8 mouse cellular contexts compared by ENCODE assay signal in the genomic region with DNA sequence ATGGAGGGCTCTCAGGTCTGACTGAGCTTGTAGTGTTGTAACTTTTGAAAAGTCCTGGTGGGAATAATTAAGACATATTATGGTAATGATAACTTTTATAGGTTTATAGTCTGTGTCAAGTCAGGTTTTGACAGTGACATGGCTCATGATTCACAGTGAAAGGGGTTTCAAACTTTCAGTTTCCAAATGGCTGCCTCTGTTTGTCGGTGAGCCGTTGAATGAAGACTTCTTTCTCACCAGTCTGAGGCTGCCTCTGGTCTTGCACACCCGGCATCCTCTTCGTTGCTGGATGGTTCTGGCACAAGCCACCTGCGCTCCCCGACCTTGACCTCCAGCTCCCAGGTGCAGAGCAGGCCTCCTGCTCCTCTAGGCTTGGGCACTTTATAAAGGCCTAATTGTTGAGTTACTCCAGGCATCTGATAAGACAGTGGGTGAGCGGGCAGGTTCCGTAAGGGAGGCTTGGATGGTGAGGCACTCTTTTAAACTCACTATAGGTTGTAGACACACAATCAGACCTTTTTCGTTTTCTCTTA. TPM values are rescaled to one million over a fixed set of nuclear protein-coding genes. Genes with fewer than 3 reads are reported as not detected.
A peak's percentile ranks its signal among the peaks of the same experiment; 100 is the strongest.
DNase-seq lines count a peak whose midpoint lies in the region; ATAC-seq and TF ChIP-seq lines count a peak whose summit lies in the region.

No protein-coding gene starts in this region.

- ATAC-seq in forebrain, embryonic 14.5 days, result no peak
- ATAC-seq in limb, embryonic 14.5 days (ENCODE audit: low FRiP score, low read depth), result no peak
- no peak for ATAC-seq in stomach, embryonic 15.5 days (ENCODE audit: insufficient read depth, low FRiP score, low read depth)
- no peak for ATAC-seq in megakaryocyte progenitor cell, adult 5-6 weeks (replicated peaks; ENCODE audit: poor library complexity)

- no peaks in the 10 kb centered on the region for H3K36me3 ChIP-seq in forebrain, embryonic 14.5 days (ENCODE audit: control insufficient read depth, insufficient read depth, low read length)
- 0 out of 2 replicates have a peak, but pooled peaks cover 4% of the 10 kb centered on the region for H3K36me3 ChIP-seq in limb, embryonic 14.5 days (ENCODE audit: control insufficient read depth, insufficient read depth, low read length)
- no peaks in the 10 kb centered on the region for H3K36me3 ChIP-seq in stomach, embryonic 15.5 days

- peak overlapping the region; percentile 87 for H3K4me3 ChIP-seq in forebrain, embryonic 14.5 days (ENCODE audit: low read depth, low read length)
- H3K4me3 ChIP-seq in limb, embryonic 14.5 days (replicated peaks; ENCODE audit: low read length), result peak overlapping the region; percentile 89; the same call in 1 of the 2 replicates
- peak overlapping the region; percentile 87; the same call in 1 of the 2 replicates for H3K4me3 ChIP-seq in stomach, embryonic 15.5 days (replicated peaks)

- TF ChIP-seq POLR2A in limb, embryonic 14.5 days (IDR thresholded peaks at IDR 0.05; ENCODE audit: borderline replicate concordance, extremely low read depth, insufficient read depth, insufficient read length), result no peak

- peak overlapping the region; percentile 44; the same call in 1 of the 2 replicates for H3K27ac ChIP-seq in forebrain, embryonic 14.5 days (ENCODE audit: low read depth, low read length)
- no peak overlapping the region for H3K27ac ChIP-seq in limb, embryonic 14.5 days (replicated peaks; ENCODE audit: low read depth, low read length)
- H3K27ac ChIP-seq in stomach, embryonic 15.5 days, result no peak overlapping the region

- no peaks in the 10 kb centered on the region for H3K27me3 ChIP-seq in forebrain, embryonic 14.5 days (replicated peaks; ENCODE audit: control insufficient read depth, insufficient read depth, low read length)
- H3K27me3 ChIP-seq in limb, embryonic 14.5 days (ENCODE audit: control insufficient read depth, insufficient read depth, low read length), result no peaks in the 10 kb centered on the region
- 0 out of 2 replicates have a peak, but pooled peaks cover 3% of the 10 kb centered on the region for H3K27me3 ChIP-seq in stomach, embryonic 15.5 days (replicated peaks)

- DNase-seq in testis, postnatal 14 days (ENCODE audit: low spot score), result peak; percentile 49
- DNase-seq in testis, postnatal 10 days (ENCODE audit: low spot score), result no peak
- no peak for DNase-seq in forebrain, embryonic 14.5 days (ENCODE audit: low spot score)
- no peak for DNase-seq in limb, embryonic 14.5 days (ENCODE audit: low spot score)
- DNase-seq in cerebellum, adult 11-12 months, result no peak
- DNase-seq in MN1 (ENCODE audit: low spot score), result no peak

- WGBS in forebrain, embryonic 14.5 days, result 35% methylated on average over 9 of the region's 9 CpGs
- 86% methylated on average over 9 of the region's 9 CpGs for WGBS in limb, embryonic 14.5 days
- WGBS in stomach, embryonic 15.5 days, result 79% methylated on average over 9 of the region's 9 CpGs

- peak overlapping the region; percentile 95 for H3K9ac ChIP-seq in forebrain, embryonic 14.5 days (ENCODE audit: low read length)
- H3K9ac ChIP-seq in limb, embryonic 14.5 days (ENCODE audit: low read depth, low read length, severe bottlenecking), result no peak overlapping the region
- H3K9ac ChIP-seq in stomach, embryonic 15.5 days, result no peak overlapping the region

- H3K4me1 ChIP-seq in forebrain, embryonic 14.5 days (ENCODE audit: control insufficient read depth, insufficient read depth, low read length), result peaks cover 44% of the 10 kb centered on the region
- H3K4me1 ChIP-seq in limb, embryonic 14.5 days (ENCODE audit: control insufficient read depth, insufficient read depth, low read length), result peaks cover 21% of the 10 kb centered on the region
- H3K4me1 ChIP-seq in stomach, embryonic 15.5 days, result peaks cover 33% of the 10 kb centered on the region

- H3K9me3 ChIP-seq in forebrain, embryonic 14.5 days (replicated peaks; ENCODE audit: control insufficient read depth, low read length), result no peaks in the 10 kb centered on the region
- no peaks in the 10 kb centered on the region for H3K9me3 ChIP-seq in limb, embryonic 14.5 days (ENCODE audit: control insufficient read depth, low read length)
- H3K9me3 ChIP-seq in stomach, embryonic 15.5 days, result no peaks in the 10 kb centered on the region

- H3K4me2 ChIP-seq in forebrain, embryonic 14.5 days (ENCODE audit: low read length), result peak overlapping the region; percentile 93
- H3K4me2 ChIP-seq in limb, embryonic 14.5 days (replicated peaks; ENCODE audit: low read depth, low read length, severe bottlenecking), result peak overlapping the region; percentile 87
- H3K4me2 ChIP-seq in stomach, embryonic 15.5 days, result peak overlapping the region; percentile 95

RNA-seq across cellular contexts. Expression of a gene that starts 2.0 kb away (rescaled TPM):
- polyA plus RNA-seq in forebrain, embryonic 14.5 days (2014; fragmentation: Nextera tagmentation; extraction: Ambion mirVana), result 40.3 and 58.5 TPM in 2 replicates
- 31.2 and 37.5 TPM in 2 replicates for polyA plus RNA-seq in limb, embryonic 14.5 days (2012; rRNA removed)
- 20.0 and 20.8 TPM in 2 replicates for polyA plus RNA-seq in limb, embryonic 14.5 days (2014; fragmentation: Nextera tagmentation; extraction: Ambion mirVana)
- 20.7 and 21.3 TPM in 2 replicates for polyA plus RNA-seq in stomach, embryonic 15.5 days (2015; fragmentation: Nextera tagmentation; extraction: Ambion mirVana)
- total RNA-seq in megakaryocyte progenitor cell, adult 5-6 weeks (2015), result 30.2 and 33.4 TPM in 2 replicates
- total RNA-seq in megakaryocyte progenitor cell, adult 5-6 weeks (2017), result 21.0 and 24.0 TPM in 2 replicates

RNA-seq across cellular contexts. Expression of a gene that starts 22.3 kb away (rescaled TPM):
- polyA plus RNA-seq in forebrain, embryonic 14.5 days (2014; fragmentation: Nextera tagmentation; extraction: Ambion mirVana), result 105 and 131 TPM in 2 replicates
- 6.4 and 7.2 TPM in 2 replicates for polyA plus RNA-seq in limb, embryonic 14.5 days (2012; rRNA removed)
- polyA plus RNA-seq in limb, embryonic 14.5 days (2014; fragmentation: Nextera tagmentation; extraction: Ambion mirVana), result 120 and 123 TPM in 2 replicates
- polyA plus RNA-seq in stomach, embryonic 15.5 days (2015; fragmentation: Nextera tagmentation; extraction: Ambion mirVana), result 153 and 179 TPM in 2 replicates
- total RNA-seq in megakaryocyte progenitor cell, adult 5-6 weeks (2015), result 0.25 and 0.68 TPM in 2 replicates
- total RNA-seq in megakaryocyte progenitor cell, adult 5-6 weeks (2017), result 2.8 and 4.7 TPM in 2 replicates
